Mouse (Mus musculus): ENCODE measurements at regions not wholly inside any gene's neighbourhood (a gene's known extent, or its start where the extent isn't known, plus 50 kb on each side); places are given as distances from the start of the nearest gene placed in this dataset.

GRCm38 (mm10) chr3:155329701-155330100 is 236.5 kb downstream of the Lrriq3 start:
- no peak for TF ChIP-seq CTCF (IDR thresholded peaks at IDR 0.05; ENCODE audit: low read depth)
- H3K4me2 ChIP-seq (ENCODE audit: low read depth, low read length) = no peak overlapping the region
- H3K27me3 ChIP-seq (ENCODE audit: insufficient read depth, low read length) = no peaks in the 10 kb centered on the region
- H3K36me3 ChIP-seq (ENCODE audit: insufficient read depth, low read length) = no peaks in the 10 kb centered on the region
- ATAC-seq = peak; percentile 55; the same call in 1 of the 2 replicates
- DNase-seq (ENCODE audit: low spot score) = peak; percentile 48
- H3K4me3 ChIP-seq (ENCODE audit: low read length) = no peak overlapping the region
- no peak overlapping the region for H3K9ac ChIP-seq (replicated peaks; ENCODE audit: low read length)
- H3K9me3 ChIP-seq (ENCODE audit: low read length) = no peaks in the 10 kb centered on the region
- no peaks in the 10 kb centered on the region for H3K4me1 ChIP-seq (ENCODE audit: insufficient read depth, low read length)
- no peak overlapping the region for H3K27ac ChIP-seq
- 41% methylated on average over 2 of the region's 2 CpGs for WGBS

GRCm38 (mm10) chr3:155349185-155349584 is 256.0 kb downstream of the Lrriq3 start:
- Histone ChIP-seq H3K9me3 (ENCODE audit: low read length) (no peaks in the 10 kb centered on the region), H3K9ac (replicated peaks; ENCODE audit: low read length) (no peak overlapping the region), H3K36me3 (ENCODE audit: insufficient read depth, low read length) (no peaks in the 10 kb centered on the region), H3K4me3 (ENCODE audit: low read length) (no peak overlapping the region), H3K27ac (no peak overlapping the region), H3K4me1 (ENCODE audit: insufficient read depth, low read length) (no peaks in the 10 kb centered on the region), H3K27me3 (ENCODE audit: insufficient read depth, low read length) (no peaks in the 10 kb centered on the region), H3K4me2 (ENCODE audit: low read depth, low read length) (no peak overlapping the region)
- peak; percentile 21 for DNase-seq (ENCODE audit: low spot score)
- ATAC-seq = no peak
- TF ChIP-seq CTCF (IDR thresholded peaks at IDR 0.05; ENCODE audit: low read depth) = no peak
- WGBS = 63% methylated on average over 1 of the region's 1 CpGs

GRCm38 (mm10) chr3:155351636-155352035 is 258.4 kb downstream of the Lrriq3 start:
- no peak overlapping the region for H3K4me2 ChIP-seq (ENCODE audit: low read depth, low read length)
- H3K9ac ChIP-seq (replicated peaks; ENCODE audit: low read length) = no peak overlapping the region
- H3K4me3 ChIP-seq (ENCODE audit: low read length) = no peak overlapping the region
- peak; percentile 42 for TF ChIP-seq CTCF (IDR thresholded peaks at IDR 0.05; ENCODE audit: low read depth)
- H3K4me1 ChIP-seq (ENCODE audit: insufficient read depth, low read length) = no peaks in the 10 kb centered on the region
- H3K27ac ChIP-seq = no peak overlapping the region
- ATAC-seq = no peak
- 87% methylated on average over 2 of the region's 2 CpGs for WGBS
- H3K9me3 ChIP-seq (ENCODE audit: low read length) = no peaks in the 10 kb centered on the region
- H3K36me3 ChIP-seq (ENCODE audit: insufficient read depth, low read length) = no peaks in the 10 kb centered on the region
- peak; percentile 35 for DNase-seq (ENCODE audit: low spot score)
- no peaks in the 10 kb centered on the region for H3K27me3 ChIP-seq (ENCODE audit: insufficient read depth, low read length)

GRCm38 (mm10) chr3:155352277-155352802 is 259.1 kb downstream of the Lrriq3 start:
- no peaks in the 10 kb centered on the region for H3K36me3 ChIP-seq (ENCODE audit: insufficient read depth, low read length)
- no peak for TF ChIP-seq CTCF (IDR thresholded peaks at IDR 0.05; ENCODE audit: low read depth)
- H3K27ac ChIP-seq = no peak overlapping the region
- WGBS = 83% methylated on average over 2 of the region's 2 CpGs
- DNase-seq (ENCODE audit: low spot score) = peak; percentile 10
- no peaks in the 10 kb centered on the region for H3K9me3 ChIP-seq (ENCODE audit: low read length)
- no peak overlapping the region for H3K4me2 ChIP-seq (ENCODE audit: low read depth, low read length)
- H3K4me1 ChIP-seq (ENCODE audit: insufficient read depth, low read length) = no peaks in the 10 kb centered on the region
- no peak overlapping the region for H3K4me3 ChIP-seq (ENCODE audit: low read length)
- H3K9ac ChIP-seq (replicated peaks; ENCODE audit: low read length) = no peak overlapping the region
- H3K27me3 ChIP-seq (ENCODE audit: insufficient read depth, low read length) = no peaks in the 10 kb centered on the region
- no peak for ATAC-seq

GRCm38 (mm10) chr3:155360399-155360798 is 267.2 kb downstream of the Lrriq3 start:
- H3K4me3 ChIP-seq (ENCODE audit: low read length) = no peak overlapping the region
- no peak overlapping the region for H3K9ac ChIP-seq (replicated peaks; ENCODE audit: low read length)
- 47% methylated on average over 1 of the region's 1 CpGs for whole genome bisulfite sequencing
- no peaks in the 10 kb centered on the region for H3K9me3 ChIP-seq (ENCODE audit: low read length)
- no peaks in the 10 kb centered on the region for H3K36me3 ChIP-seq (ENCODE audit: insufficient read depth, low read length)
- no peak overlapping the region for H3K4me2 ChIP-seq (ENCODE audit: low read depth, low read length)
- ATAC-seq (peak; percentile 84), DNase-seq (ENCODE audit: low spot score) (peak; percentile 49)
- H3K27ac ChIP-seq = no peak overlapping the region
- TF ChIP-seq CTCF (IDR thresholded peaks at IDR 0.05; ENCODE audit: low read depth) = no peak
- no peaks in the 10 kb centered on the region for H3K27me3 ChIP-seq (ENCODE audit: insufficient read depth, low read length)
- H3K4me1 ChIP-seq (ENCODE audit: insufficient read depth, low read length) = no peaks in the 10 kb centered on the region

- no peak overlapping the region for H3K9ac ChIP-seq (replicated peaks; ENCODE audit: low read length)
- no peak overlapping the region for H3K4me3 ChIP-seq (ENCODE audit: low read length)
- H3K4me1 ChIP-seq (ENCODE audit: insufficient read depth, low read length) = no peaks in the 10 kb centered on the region
- no peak overlapping the region for H3K4me2 ChIP-seq (ENCODE audit: low read depth, low read length)
- ATAC-seq = no peak
- H3K27ac ChIP-seq = no peak overlapping the region
- TF ChIP-seq CTCF (IDR thresholded peaks at IDR 0.05; ENCODE audit: low read depth) = no peak
- H3K9me3 ChIP-seq (ENCODE audit: low read length) = no peaks in the 10 kb centered on the region
- H3K36me3 ChIP-seq (ENCODE audit: insufficient read depth, low read length) = no peaks in the 10 kb centered on the region
- DNase-seq (ENCODE audit: low spot score) = no peak
- no peaks in the 10 kb centered on the region for H3K27me3 ChIP-seq (ENCODE audit: insufficient read depth, low read length)
Observed at GRCm38 (mm10) chr3:155370716-155371115, 277.5 kb downstream of the Lrriq3 start.

- Histone ChIP-seq H3K4me3 (ENCODE audit: low read length) (no peak overlapping the region), H3K36me3 (ENCODE audit: insufficient read depth, low read length) (no peaks in the 10 kb centered on the region), H3K9me3 (ENCODE audit: low read length) (no peaks in the 10 kb centered on the region), H3K27ac (no peak overlapping the region), H3K27me3 (ENCODE audit: insufficient read depth, low read length) (no peaks in the 10 kb centered on the region), H3K9ac (replicated peaks; ENCODE audit: low read length) (no peak overlapping the region), H3K4me1 (ENCODE audit: insufficient read depth, low read length) (no peaks in the 10 kb centered on the region), H3K4me2 (ENCODE audit: low read depth, low read length) (no peak overlapping the region)
- TF ChIP-seq CTCF (IDR thresholded peaks at IDR 0.05; ENCODE audit: low read depth) = no peak
- no peak for ATAC-seq
- 63% methylated on average over 1 of the region's 1 CpGs for WGBS
- no peak for DNase-seq (ENCODE audit: low spot score)
Observed at GRCm38 (mm10) chr3:155373591-155373990, 280.4 kb downstream of the Lrriq3 start.
